Mouse (Mus musculus): ENCODE data around the gene Odf2l.

Odf2l gene

DNA sequence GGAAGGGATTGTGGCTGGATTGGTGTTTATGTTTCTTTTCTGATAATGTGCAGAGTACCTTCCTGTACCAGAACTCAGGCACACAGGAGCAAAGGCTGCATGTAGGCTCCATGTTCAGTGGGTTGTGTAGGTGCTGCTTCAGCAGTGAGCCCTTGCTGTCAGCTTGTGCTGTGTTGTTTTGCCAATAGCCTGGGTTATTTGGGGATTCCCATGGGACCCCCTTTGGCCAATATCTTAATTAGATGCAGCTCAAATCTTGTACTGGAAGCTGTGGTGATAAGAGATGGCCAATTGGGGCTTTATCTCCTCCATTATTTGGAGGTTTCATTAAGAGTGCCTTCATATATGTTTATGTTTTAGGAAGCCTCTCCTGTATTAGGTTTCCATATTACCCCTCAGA lies 24.5 kb downstream of the Odf2l start:
- no peak for DNase-seq

- no peak for DNase-seq
Measured at GRCm38 (mm10) chr3:145143856-145144255, 25.5 kb downstream of the Odf2l start.

GRCm38 (mm10) chr3:145146871-145147270 lies 28.5 kb downstream of the Odf2l start:
- no peak for DNase-seq

- no peak for DNase-seq
Measured at GRCm38 (mm10) chr3:145147483-145147882, 29.1 kb downstream of the Odf2l start.

- DNase-seq = no peak
Measured at GRCm38 (mm10) chr3:145147952-145148351, 29.6 kb downstream of the Odf2l start.

DNA sequence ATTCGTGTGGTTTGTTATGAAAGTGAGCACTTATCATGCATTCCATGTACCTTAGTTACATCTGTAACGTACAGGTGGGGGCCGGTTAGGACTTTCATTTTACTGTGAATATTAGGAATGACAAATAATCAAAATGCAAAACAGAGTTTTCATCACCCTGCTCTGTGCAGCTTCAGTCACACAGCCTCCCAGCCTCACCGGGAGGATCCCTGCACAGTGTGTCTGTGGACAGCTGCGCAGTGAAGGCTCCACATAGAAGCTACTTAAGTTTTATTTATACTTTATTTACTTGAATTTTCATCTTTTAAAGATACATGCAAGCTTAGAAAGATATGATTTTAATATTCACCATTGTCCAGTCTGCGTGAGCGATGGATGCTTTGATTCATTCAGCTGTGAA lies 32.7 kb downstream of the Odf2l start:
- no peak for DNase-seq

GRCm38 (mm10) chr3:145151933-145152332 lies 33.5 kb downstream of the Odf2l start:
- DNase-seq = no peak

DNA sequence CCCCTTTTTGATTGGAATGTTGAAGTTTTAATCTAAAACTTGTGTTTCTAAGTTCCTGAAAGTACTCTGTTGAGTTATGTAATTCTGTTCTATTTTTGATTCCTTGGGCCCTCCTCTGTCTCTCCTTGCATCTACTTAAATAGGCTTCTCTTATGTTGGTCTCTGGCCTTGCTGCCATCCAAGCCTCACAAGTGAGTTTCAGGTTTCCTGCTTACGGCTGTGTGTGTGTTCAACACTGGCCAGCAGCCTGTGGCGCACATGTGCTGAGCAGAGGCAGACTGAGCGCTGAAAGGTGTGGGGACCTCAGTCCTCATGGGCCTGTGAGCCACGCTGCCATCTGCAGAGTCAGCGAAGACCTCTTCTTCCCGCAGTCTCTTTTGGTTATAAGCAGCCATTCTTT lies 38.5 kb downstream of the Odf2l start:
- no peak for DNase-seq

GRCm38 (mm10) chr3:145158441-145158840 lies 40.1 kb downstream of the Odf2l start:
- DNase-seq = no peak

DNA sequence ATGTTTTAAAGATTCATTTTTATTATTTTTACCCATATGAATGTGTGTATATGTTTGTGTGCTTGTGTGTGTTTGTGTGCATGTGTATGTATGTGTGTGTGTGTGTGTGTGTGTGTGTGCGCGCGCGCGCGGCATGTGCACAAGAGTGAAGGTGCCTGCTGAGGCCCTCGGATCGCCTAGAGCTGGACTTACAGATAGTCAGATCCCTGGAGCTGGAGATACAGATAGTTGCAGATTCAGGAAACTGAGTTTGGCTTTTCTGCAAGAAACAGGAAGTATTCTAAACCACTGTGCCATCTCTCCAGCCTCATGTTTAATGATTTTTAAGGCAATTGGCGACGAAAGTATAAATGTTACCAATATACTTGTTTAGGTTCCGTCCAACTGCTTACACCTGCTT lies 48.4 kb downstream of the Odf2l start:
- DNase-seq = no peak

GRCm38 (mm10) chr3:145167766-145168165 lies 49.4 kb downstream of the Odf2l start:
- DNase-seq = no peak

GRCm38 (mm10) chr3:145168844-145169696 lies 50.7 kb downstream of the Odf2l start:
- DNase-seq = no peak

DNA sequence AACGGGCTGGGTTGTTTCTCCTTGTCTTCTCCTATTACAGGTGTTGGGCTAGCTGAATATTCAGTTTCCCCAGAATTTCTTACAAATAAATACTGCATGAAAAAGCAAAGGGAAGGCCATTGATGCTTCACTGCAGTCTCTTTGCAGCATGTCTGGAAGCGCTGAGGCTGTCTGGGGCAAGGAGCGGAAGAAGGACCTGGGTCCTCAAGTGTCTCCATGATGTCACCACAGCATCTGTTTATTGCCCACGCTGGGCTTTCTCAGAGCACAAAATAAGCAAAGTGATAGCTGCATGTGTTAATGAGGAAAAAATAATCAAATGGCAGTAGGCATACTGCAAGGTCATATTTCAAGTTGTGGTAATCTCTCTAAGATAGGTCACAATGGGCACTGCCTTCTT lies 51.6 kb downstream of the Odf2l start:
- no peak for DNase-seq

GRCm38 (mm10) chr3:145170604-145171389 lies 52.4 kb downstream of the Odf2l start:
- DNase-seq = no peak

- no peak for DNase-seq
Measured at GRCm38 (mm10) chr3:145171390-145172060, 53.1 kb downstream of the Odf2l start.

DNA sequence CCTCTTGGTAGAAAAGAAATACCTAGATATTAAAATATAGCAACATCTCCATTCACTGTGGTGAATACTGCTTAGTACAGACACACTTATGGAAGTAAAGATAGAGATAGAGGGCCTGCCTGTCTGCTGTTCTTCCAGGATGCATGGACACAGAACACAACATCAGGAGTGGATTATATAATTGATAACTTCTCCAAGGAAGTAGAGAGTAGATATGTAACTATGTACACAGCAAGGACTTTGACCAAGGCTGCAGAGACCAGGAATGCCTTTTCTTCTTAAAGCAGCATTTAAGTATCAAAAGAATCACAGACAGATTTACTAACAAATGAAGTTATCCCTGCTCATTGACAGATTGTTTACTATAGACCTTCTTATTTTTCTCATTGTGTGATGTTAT lies 66.3 kb downstream of the Odf2l start:
- DNase-seq = no peak

- no peak for DNase-seq
Measured at GRCm38 (mm10) chr3:145191972-145192371, 73.6 kb downstream of the Odf2l start.

DNA sequence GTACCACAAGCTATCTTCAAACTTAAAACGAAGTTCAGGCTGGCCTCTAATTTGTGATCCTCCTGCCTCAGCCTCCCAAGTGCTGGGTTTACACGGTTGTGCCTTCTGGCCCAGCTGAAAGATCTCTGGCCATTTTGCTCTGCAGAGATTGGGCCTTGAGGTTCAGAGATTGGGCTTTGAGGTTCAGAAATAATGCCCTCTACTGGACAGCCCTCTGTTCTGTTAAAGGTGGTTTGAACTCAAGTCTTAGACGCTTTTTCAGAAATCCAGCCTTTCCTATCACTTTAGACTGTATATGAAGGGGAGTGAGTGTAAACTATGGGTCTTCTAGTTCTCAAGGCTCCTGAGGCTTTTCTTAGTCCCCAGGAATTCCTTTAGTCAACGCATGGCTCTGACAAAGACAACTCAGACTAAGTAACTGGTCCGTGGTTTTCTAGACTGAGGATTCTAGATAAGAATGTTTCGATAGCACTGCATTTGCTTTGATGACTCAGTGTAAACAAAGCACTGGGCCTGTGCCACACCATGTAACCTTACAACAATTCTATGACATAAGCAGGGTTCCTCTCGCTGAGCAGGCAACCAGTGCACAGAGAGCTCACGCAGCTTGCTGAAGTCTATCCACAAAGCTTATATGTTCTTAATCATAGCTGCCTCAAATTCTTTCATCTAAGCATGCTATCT lies 77.0 kb downstream of the Odf2l start:
- no peak for DNase-seq

DNA sequence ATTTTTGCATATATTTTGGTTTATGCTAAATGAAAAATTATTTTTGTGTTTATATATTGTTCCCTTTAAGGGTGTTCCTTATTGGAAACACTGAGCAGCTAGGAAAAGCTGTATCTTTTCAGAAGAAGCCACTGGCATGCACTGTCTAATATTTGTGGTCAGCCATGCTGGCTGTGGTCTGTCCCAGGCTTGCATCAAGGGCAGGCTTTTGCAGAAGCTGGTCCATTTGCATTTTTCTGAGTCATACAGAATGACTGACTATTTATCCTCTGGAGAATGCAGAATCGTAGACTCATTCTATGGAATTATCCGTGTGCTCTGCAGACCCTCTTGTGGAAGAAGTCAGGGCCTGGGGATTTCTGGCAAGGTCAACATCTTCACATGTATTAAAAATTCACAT lies 79.7 kb downstream of the Odf2l start:
- DNase-seq = no peak
